Mouse (Mus musculus) 416B (cell line): Measurements from ENCODE around the gene Ptprn2.

Source experiments
- DNase-seq: peaks from one replicate; pipeline ENCODE4 v3.0.0; 2011; ENCODE audit warnings: low read depth

The Ptprn2 gene

GRCm38 (mm10) chr12:116780419-116780818 lies 294.9 kb downstream of the Ptprn2 start:
- no peak for DNase-seq

- DNase-seq = no peak
Observed at GRCm38 (mm10) chr12:116785731-116786130, 300.2 kb downstream of the Ptprn2 start.

- DNase-seq = no peak
Observed at GRCm38 (mm10) chr12:116788346-116788745, 302.8 kb downstream of the Ptprn2 start.

GRCm38 (mm10) chr12:116803331-116803730 lies 317.8 kb downstream of the Ptprn2 start:
- DNase-seq = no peak

- DNase-seq = no peak
Observed at GRCm38 (mm10) chr12:116804712-116805111, 319.2 kb downstream of the Ptprn2 start.

GRCm38 (mm10) chr12:116805129-116805809 lies 319.7 kb downstream of the Ptprn2 start:
- no peak for DNase-seq

GRCm38 (mm10) chr12:116806089-116806488 lies 320.6 kb downstream of the Ptprn2 start:
- no peak for DNase-seq

- DNase-seq = no peak
Observed at GRCm38 (mm10) chr12:116813012-116813411, 327.5 kb downstream of the Ptprn2 start.

GRCm38 (mm10) chr12:116819836-116820235 lies 334.3 kb downstream of the Ptprn2 start:
- no peak for DNase-seq

GRCm38 (mm10) chr12:116823341-116823740 lies 337.8 kb downstream of the Ptprn2 start:
- no peak for DNase-seq

- DNase-seq = no peak
Observed at GRCm38 (mm10) chr12:116827748-116828147, 342.2 kb downstream of the Ptprn2 start.

- DNase-seq = no peak
Observed at GRCm38 (mm10) chr12:116838611-116839192, 353.2 kb downstream of the Ptprn2 start.

- DNase-seq = no peak
Observed at GRCm38 (mm10) chr12:116842723-116843272, 357.3 kb downstream of the Ptprn2 start.

GRCm38 (mm10) chr12:116846220-116846619 lies 360.7 kb downstream of the Ptprn2 start:
- DNase-seq = no peak

- DNase-seq = no peak
Observed at GRCm38 (mm10) chr12:116847021-116847420, 361.5 kb downstream of the Ptprn2 start.

GRCm38 (mm10) chr12:116856307-116856706 lies 370.8 kb downstream of the Ptprn2 start:
- no peak for DNase-seq

GRCm38 (mm10) chr12:116861360-116862017 lies 376.0 kb downstream of the Ptprn2 start:
- no peak for DNase-seq

- DNase-seq = no peak
Observed at GRCm38 (mm10) chr12:116863291-116863899, 377.9 kb downstream of the Ptprn2 start.

- DNase-seq = no peak
Observed at GRCm38 (mm10) chr12:116873866-116874585, 388.5 kb downstream of the Ptprn2 start.

- DNase-seq = no peak
Observed at GRCm38 (mm10) chr12:116887496-116888281, 402.2 kb downstream of the Ptprn2 start.

GRCm38 (mm10) chr12:116888856-116889255 lies 403.3 kb downstream of the Ptprn2 start:
- DNase-seq = no peak
